Mouse (Mus musculus) ES-E14 (cell line): ENCODE results near the gene Mast4. TPM values are rescaled to one million over a fixed set of nuclear protein-coding genes. Genes with fewer than 3 reads are reported as not detected.

ENCODE experiments used
- DNase-seq: peaks from one replicate; pipeline ENCODE4 v3.0.0-alpha.2; 2013; ENCODE audit warnings: low read depth, low spot score
- H3K27ac ChIP-seq: 2 replicates; pipeline ENCODE4 v1.5.1; 2012; ENCODE audit warnings: low read depth, mild to moderate bottlenecking, low read length, moderate library complexity, mixed read lengths; ENCODE audit not compliant: poor library complexity, insufficient read depth, severe bottlenecking
- H3K36me3 ChIP-seq: 2 replicates; pipeline ENCODE4 v1.6.1; 2012; ENCODE audit warnings: mild to moderate bottlenecking, low read length, moderate library complexity, mixed read lengths; ENCODE audit not compliant: control insufficient read depth, poor library complexity, insufficient read depth, severe bottlenecking
- H3K4me1 ChIP-seq, 2 experiments: fragments of 150-350 bp in 1 of 2; sonication (generic) in 1 of 2; 2 replicates each; pipeline ENCODE4 v1.6.1; 2012; ENCODE audit warnings: low read length in 2 of 2, mild to moderate bottlenecking in 1 of 2, mixed read lengths in 1 of 2; ENCODE audit not compliant: control insufficient read depth in 2 of 2, insufficient read depth in 2 of 2, poor library complexity in 1 of 2
- H3K4me3 ChIP-seq, 2 experiments: fragments of 150-350 bp in 1 of 2; sonication (generic) in 1 of 2; 2 replicates each; pipeline ENCODE4 v1.5.1; 2012; ENCODE audit warnings: low read length in 2 of 2, low read depth in 1 of 2, mild to moderate bottlenecking in 1 of 2, mixed read lengths in 1 of 2; ENCODE audit not compliant: insufficient read depth in 1 of 2, poor library complexity in 1 of 2, severe bottlenecking in 1 of 2
- H3K9ac ChIP-seq: 2 replicates; pipeline ENCODE4 v1.6.1; 2012; ENCODE audit warnings: low read depth, mild to moderate bottlenecking, low read length, mixed read lengths; ENCODE audit not compliant: poor library complexity, insufficient read depth, severe bottlenecking
- H3K9me3 ChIP-seq: fragments of 150-350 bp; sonication (generic); 2 replicates; pipeline ENCODE4 v1.6.1; 2012; ENCODE audit warnings: low read depth, mild to moderate bottlenecking, low read length; ENCODE audit not compliant: control insufficient read depth, insufficient read depth
- CHD2 ChIP-seq: IDR thresholded peaks from 2 replicates; pipeline ENCODE4 v1.6.1; 2014; ENCODE audit warnings: mild to moderate bottlenecking, low read depth, low read length, inconsistent platforms
- HCFC1 ChIP-seq: IDR thresholded peaks from 2 replicates; pipeline ENCODE4 v1.6.1; 2012; ENCODE audit warnings: low read length, inconsistent platforms, borderline replicate concordance; ENCODE audit not compliant: insufficient read depth
- MAFK ChIP-seq: IDR thresholded peaks from 2 replicates; pipeline ENCODE4 v1.6.1; 2014; ENCODE audit warnings: mild to moderate bottlenecking, low read depth, low read length, inconsistent platforms; ENCODE audit not compliant: insufficient read depth
- ZC3H11A ChIP-seq: IDR thresholded peaks from 2 replicates; pipeline ENCODE4 v1.6.1; 2012; ENCODE audit warnings: low read depth, mild to moderate bottlenecking, inconsistent platforms, low read length, borderline replicate concordance
- ZNF384 ChIP-seq: IDR thresholded peaks from 2 replicates; pipeline ENCODE4 v1.6.1; 2012; ENCODE audit warnings: low read depth, low read length, inconsistent platforms
- in situ Hi-C, 2 experiments: fragments of 600-800 bp; cut with MboI; formaldehyde crosslinking; loops; one replicate each; pipeline ENCODE4 v1.15.1; 2025; ENCODE audit warnings: low sequenced_read_pairs in 2 of 2, inconsistent platforms in 1 of 2; ENCODE audit not compliant: unreplicated experiment in 2 of 2
- total RNA-seq: library from RNA; depleted of rRNA; stranded (reverse); fragments of 300-350 nt; gene quantifications from 2 replicates; pipeline ENCODE4 v1.2.3, GENCODE M21; 2012

The Mast4 gene
- total RNA-seq, 1 experiment: 8.3 TPM

GRCm38 (mm10) chr13:102894287-102895234, 439.7 kb downstream of the Mast4 start:
- Histone ChIP-seq H3K4me3 (no peak overlapping the region), H3K36me3 (no peaks in the 10 kb centered on the region), H3K9me3 (no peaks in the 10 kb centered on the region), H3K4me1 (peaks cover 16 to 20% of the 10 kb centered on the region in 2 experiments), H3K9ac (no peak overlapping the region), H3K27ac (no peak overlapping the region)
- DNase-seq: no peak
- in situ Hi-C loops: no loop called here
- TF ChIP-seq MAFK (no peak), ZC3H11A (no peak), CHD2 (no peak), ZNF384 (no peak), HCFC1 (no peak)

GRCm38 (mm10) chr13:102892783-102893182, 441.5 kb downstream of the Mast4 start:
- DNase-seq: no peak
- H3K9me3 ChIP-seq: no peaks in the 10 kb centered on the region
- no peak overlapping the region for H3K27ac ChIP-seq
- no peaks in the 10 kb centered on the region for H3K36me3 ChIP-seq
- in situ Hi-C loops: no loop called here
- no peak overlapping the region for H3K9ac ChIP-seq
- TF ChIP-seq MAFK (no peak), ZNF384 (no peak), ZC3H11A (no peak), HCFC1 (no peak), CHD2 (no peak)
- H3K4me1 ChIP-seq: peaks cover 9 to 14% of the 10 kb centered on the region in 2 experiments
- H3K4me3 ChIP-seq: no peak overlapping the region

DNA sequence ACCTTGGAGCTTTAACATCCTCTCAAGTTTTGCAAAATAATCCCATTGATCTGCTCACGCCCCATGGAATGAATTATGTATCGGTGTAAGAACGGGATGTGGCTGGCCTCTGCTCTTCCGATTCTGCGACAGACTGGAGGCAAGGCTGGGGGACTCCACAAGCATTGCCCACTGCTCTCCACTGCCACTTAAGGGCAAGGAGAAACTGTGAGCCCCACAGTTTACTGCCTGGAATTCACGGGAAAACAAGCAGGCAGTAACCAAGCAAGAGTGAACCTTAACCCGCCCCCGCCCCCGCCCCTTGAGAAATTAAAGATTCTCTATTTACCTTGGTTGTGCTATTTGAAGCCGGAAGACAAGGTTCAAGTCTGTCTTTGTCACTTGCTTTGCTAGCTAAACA, 444.3 kb downstream of the Mast4 start:
- Histone ChIP-seq H3K27ac (no peak overlapping the region), H3K4me1 (peaks cover 2 to 4% of the 10 kb centered on the region in 2 experiments; a peak in 2 of 4 replicates), H3K4me3 (no peak overlapping the region; a peak in 1 of 4 replicates), H3K36me3 (no peaks in the 10 kb centered on the region), H3K9ac (no peak overlapping the region), H3K9me3 (no peaks in the 10 kb centered on the region)
- TF ChIP-seq ZNF384 (no peak), HCFC1 (no peak), ZC3H11A (no peak), CHD2 (no peak), MAFK (no peak)
- no peak for DNase-seq
- in situ Hi-C loops: no loop called here

DNA sequence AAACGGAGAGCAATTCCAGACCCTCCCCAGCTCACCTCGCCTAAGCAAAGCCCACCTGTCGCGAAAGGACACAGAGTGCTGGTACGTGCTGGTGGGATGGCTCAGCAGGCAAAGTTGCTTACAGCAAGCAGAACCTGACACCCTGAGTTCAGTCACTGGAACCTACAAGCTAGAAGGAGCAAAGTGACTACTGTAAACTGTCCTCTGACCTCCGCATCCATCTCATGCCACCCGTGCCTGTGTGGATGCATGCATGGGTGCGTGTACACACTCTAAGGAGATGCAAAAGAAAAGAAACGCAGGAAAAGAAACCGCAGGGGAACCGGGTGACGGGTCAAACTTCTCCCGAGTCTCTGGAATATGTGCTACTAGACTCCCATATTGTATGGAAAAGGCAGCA, 444.8 kb downstream of the Mast4 start:
- no peak for DNase-seq
- Histone ChIP-seq H3K9ac (no peak overlapping the region), H3K27ac (no peak overlapping the region), H3K9me3 (no peaks in the 10 kb centered on the region), H3K36me3 (no peaks in the 10 kb centered on the region), H3K4me3 (no peak overlapping the region; a peak in 1 of 4 replicates), H3K4me1 (peaks cover 2 to 4% of the 10 kb centered on the region in 2 experiments; a peak in 2 of 4 replicates)
- TF ChIP-seq MAFK: no peak
- TF ChIP-seq ZNF384: no peak
- TF ChIP-seq HCFC1: no peak
- in situ Hi-C loops: no loop called here
